Mouse (Mus musculus) embryonic facial prominence, embryonic 15.5 days (tissue): ENCODE results near the gene 2610507B11Rik. TPM values are rescaled to one million over a fixed set of nuclear protein-coding genes. Genes with fewer than 3 reads are reported as not detected.
A peak's percentile ranks its signal among the peaks of the same experiment; 100 is the strongest.

ENCODE experiments used
- ATAC-seq: fragments of 200-750 bp; cut with Nextera tagmentation; 2 replicates; pipeline ENCODE4 v1.8.0; 2017; ENCODE audit warnings: low read depth, moderate TSS enrichment; ENCODE audit not compliant: insufficient number of reproducible peaks, low FRiP score, low TSS enrichment
- H3K27ac ChIP-seq: fragments of 300-500 bp; sonication (generic); replicated peaks from 2 replicates; pipeline ENCODE4 v1.5.1; 2015; ENCODE audit warnings: mild to moderate bottlenecking, inconsistent platforms
- H3K27me3 ChIP-seq: fragments of 300-500 bp; sonication (generic); 2 replicates; pipeline ENCODE4 v1.6.1; 2015; ENCODE audit warnings: inconsistent platforms
- H3K36me3 ChIP-seq: fragments of 300-500 bp; sonication (generic); 2 replicates; pipeline ENCODE4 v1.6.1; 2015; ENCODE audit warnings: mild to moderate bottlenecking, inconsistent platforms
- H3K4me1 ChIP-seq: fragments of 300-500 bp; sonication (generic); 2 replicates; pipeline ENCODE4 v1.6.1; 2015; ENCODE audit warnings: inconsistent platforms
- H3K4me2 ChIP-seq: fragments of 300-500 bp; sonication (generic); replicated peaks from 2 replicates; pipeline ENCODE4 v1.6.1; 2015; ENCODE audit warnings: mild to moderate bottlenecking, inconsistent platforms
- H3K4me3 ChIP-seq: fragments of 300-500 bp; sonication (generic); replicated peaks from 2 replicates; pipeline ENCODE4 v1.5.1; 2015; ENCODE audit warnings: mild to moderate bottlenecking, inconsistent platforms
- H3K9ac ChIP-seq: fragments of 300-500 bp; sonication (generic); 2 replicates; pipeline ENCODE4 v1.6.1; 2015; ENCODE audit warnings: inconsistent platforms
- H3K9me3 ChIP-seq: fragments of 300-500 bp; sonication (generic); replicated peaks from 2 replicates; pipeline ENCODE4 v1.6.1; 2016; ENCODE audit warnings: inconsistent platforms
- WGBS: fragments of 180-500 bp; shearing (Covaris S2); methylation state at CpG from one replicate; pipeline ENCODE4 v1.1.7; 2015; 5-methylcytosine and 5-hydroxymethylcytosine counted together
- polyA plus RNA-seq: library from polyadenylated mRNA; unstranded; fragments of >200 nt; fragmentation: Nextera tagmentation; extraction: Ambion mirVana; gene quantifications from 2 replicates; pipeline ENCODE4 v1.2.1, GENCODE M21; 2015

The 2610507B11Rik gene
- polyA plus RNA-seq, 1 experiment from 2014 or later = 63.8 TPM

DNA sequence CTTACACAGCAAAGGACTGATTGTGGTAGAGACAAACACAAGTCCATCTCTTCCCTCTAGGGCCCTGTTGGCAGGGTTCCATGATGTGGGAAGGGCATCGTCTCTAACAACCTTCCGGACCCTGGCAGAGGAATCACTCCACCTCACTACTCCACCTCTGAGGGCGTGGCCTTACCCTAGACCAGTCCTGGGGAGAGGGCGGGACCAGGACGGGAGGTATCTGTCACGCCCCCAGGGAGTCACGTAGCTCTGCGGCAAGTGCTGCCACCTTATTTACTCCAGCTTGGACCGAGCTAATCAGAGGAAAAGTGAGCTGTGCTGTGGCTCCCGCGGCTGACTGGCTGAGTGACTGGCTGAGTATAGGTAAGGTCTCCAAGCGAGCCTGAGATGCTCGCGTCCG lies 61.3 kb downstream of the 2610507B11Rik start, which contains the start of gene Aldoc:
Gene Aldoc (plus strand): TSS at position 109 of the 400 bp plus-strand sequence.
- H3K4me2 ChIP-seq = peak within 1 kb of the TSS; percentile 45
- H3K36me3 ChIP-seq = peaks cover 36% of the 10 kb centered on the region
- ATAC-seq = peak; percentile 93
- peak within 1 kb of the TSS; percentile 29 for H3K4me3 ChIP-seq
- peak within 1 kb of the TSS; percentile 58 for H3K27ac ChIP-seq
- peaks cover 22% of the 10 kb centered on the region for H3K4me1 ChIP-seq
- no peaks in the 10 kb centered on the region for H3K9me3 ChIP-seq
- 6% methylated on average over 15 of the region's 15 CpGs for WGBS
- H3K27me3 ChIP-seq = no peaks in the 10 kb centered on the region
- no peak within 1 kb of the TSS for H3K9ac ChIP-seq

DNA sequence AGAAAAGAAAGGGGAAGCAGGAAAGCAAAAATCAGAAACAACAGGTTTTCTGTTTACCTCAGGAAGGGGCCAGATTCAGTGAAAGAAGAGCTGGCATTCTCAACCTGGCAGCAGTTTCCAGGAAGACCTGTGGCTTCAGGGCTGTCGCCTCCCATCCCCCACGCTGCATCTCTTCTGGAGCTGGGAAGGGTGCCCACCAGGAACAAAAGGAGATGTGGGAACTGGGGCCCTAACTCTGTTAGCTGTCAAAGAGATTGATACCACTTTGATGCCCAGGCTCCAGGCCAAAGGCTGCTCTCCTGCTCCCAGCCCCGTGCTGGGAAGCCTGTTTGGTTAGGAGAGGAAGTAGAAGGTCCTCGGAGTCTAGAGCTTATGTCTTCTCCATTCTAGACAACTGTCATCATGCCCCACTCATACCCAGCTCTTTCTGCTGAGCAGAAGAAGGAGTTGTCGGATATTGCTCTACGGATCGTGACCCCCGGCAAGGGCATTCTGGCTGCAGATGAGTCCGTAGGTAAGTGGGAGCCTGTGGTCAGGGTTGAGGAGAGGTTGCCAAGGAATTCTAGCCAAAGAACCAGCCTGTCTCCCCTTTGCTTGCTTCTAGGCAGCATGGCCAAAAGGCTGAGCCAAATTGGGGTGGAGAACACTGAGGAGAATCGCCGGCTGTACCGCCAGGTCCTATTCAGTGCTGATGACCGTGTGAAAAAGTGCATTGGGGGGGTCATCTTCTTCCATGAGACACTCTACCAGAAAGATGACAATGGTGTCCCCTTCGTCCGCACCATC lies 62.6 kb downstream of the 2610507B11Rik start:
- Histone ChIP-seq H3K27ac (no peak overlapping the region), H3K9me3 (no peaks in the 10 kb centered on the region), H3K4me1 (peaks cover 27% of the 10 kb centered on the region), H3K36me3 (peaks cover 23% of the 10 kb centered on the region), H3K4me3 (no peak overlapping the region), H3K9ac (no peak overlapping the region), H3K27me3 (no peaks in the 10 kb centered on the region), H3K4me2 (no peak overlapping the region)
- WGBS = 89% methylated on average over 15 of the region's 15 CpGs
- ATAC-seq = no peak

DNA sequence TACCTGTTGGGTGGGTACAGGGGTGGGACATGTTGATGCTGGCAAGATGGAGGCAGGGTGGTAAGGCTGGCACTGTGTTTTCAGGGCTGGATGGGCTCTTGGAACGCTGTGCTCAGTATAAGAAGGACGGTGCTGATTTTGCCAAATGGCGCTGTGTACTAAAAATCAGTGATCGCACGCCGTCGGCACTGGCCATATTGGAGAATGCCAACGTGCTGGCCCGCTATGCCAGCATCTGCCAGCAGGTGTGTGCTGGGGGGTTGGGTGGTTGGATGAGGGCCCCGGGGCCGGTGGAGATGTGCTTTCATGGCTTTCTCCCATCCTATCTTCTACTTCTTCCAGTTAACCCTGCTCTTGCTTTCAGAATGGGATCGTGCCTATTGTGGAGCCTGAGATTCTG lies 63.4 kb downstream of the 2610507B11Rik start:
- Histone ChIP-seq H3K9ac (no peak overlapping the region), H3K4me1 (peaks cover 29% of the 10 kb centered on the region), H3K27ac (no peak overlapping the region), H3K4me3 (no peak overlapping the region), H3K27me3 (no peaks in the 10 kb centered on the region), H3K4me2 (no peak overlapping the region), H3K36me3 (peaks cover 19% of the 10 kb centered on the region), H3K9me3 (no peaks in the 10 kb centered on the region)
- no peak for ATAC-seq
- WGBS = 92% methylated on average over 12 of the region's 12 CpGs

DNA sequence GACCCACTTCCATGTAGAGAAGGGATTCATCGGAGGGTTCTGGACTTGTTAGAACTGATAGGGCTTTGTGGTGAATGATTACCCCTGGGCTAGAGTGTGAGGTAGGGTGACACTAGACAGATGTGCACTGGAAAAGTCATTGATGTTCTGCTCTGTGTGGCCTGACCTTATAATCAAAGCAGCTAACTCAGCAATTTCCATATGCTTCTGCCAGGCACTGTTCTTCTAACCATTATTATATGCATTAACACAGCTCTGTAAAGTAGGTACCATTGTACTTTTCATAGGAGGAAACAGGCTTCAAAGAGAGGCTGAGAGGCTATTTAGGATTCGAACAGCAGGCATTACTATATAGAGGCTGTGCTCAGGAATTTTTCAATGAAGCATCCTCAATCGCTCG lies 65.7 kb downstream of the 2610507B11Rik start:
- Histone ChIP-seq H3K27ac (no peak overlapping the region), H3K27me3 (no peaks in the 10 kb centered on the region), H3K4me3 (no peak overlapping the region), H3K4me2 (no peak overlapping the region), H3K9me3 (no peaks in the 10 kb centered on the region), H3K4me1 (peaks cover 24% of the 10 kb centered on the region), H3K36me3 (no peaks in the 10 kb centered on the region; the same call in 1 of the 2 replicates), H3K9ac (no peak overlapping the region)
- 87% methylated on average over 4 of the region's 4 CpGs for WGBS
- ATAC-seq = no peak

DNA sequence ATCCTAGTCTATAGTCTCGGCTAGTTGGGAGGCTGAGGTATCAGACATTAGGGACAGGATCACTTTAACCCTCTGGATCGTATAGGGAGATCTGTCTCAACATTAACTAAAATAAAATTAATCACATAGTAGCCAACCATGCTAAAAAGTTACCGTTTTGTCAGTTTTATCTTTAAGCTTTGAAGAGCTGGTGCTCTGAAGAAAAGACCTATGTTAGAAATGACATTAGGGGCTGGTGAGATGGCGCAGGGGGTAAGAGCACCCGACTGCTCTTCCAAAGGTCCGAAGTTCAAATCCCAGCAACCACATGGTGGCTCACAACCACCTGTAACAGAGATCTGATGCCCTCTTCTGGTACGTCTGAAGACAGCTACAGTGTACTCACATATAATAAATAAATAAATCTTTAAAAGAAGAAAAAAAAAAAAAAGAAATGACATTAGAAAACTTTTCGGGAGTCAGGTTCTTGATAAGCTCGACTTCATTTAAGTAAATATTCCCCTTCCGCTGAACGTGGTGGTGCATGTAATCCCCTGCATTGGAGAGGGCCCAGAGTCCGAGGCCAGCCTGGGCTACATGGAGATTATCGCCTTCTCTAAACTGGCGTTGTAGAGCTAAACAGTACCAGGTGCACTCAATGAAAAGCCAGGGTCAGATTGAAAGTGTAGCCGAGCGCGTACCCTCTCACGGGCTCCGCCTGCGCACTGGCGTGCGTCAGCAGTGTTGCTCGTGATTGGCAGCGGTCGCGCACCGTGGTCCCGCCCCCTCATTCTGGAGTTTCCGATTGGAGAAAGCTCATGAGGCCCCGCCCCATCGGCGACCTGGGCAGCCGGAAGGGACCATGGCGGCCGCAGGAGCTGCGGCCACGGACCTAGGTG lies 66.3 kb downstream of the 2610507B11Rik start, which contains the start of gene Pigs:
Gene Pigs (plus strand): TSS at position 782 of the 878 bp plus-strand sequence.
- Histone ChIP-seq H3K9ac (peak within 1 kb of the TSS; percentile 71), H3K4me3 (peak within 1 kb of the TSS; percentile 92), H3K27me3 (no peaks in the 10 kb centered on the region), H3K27ac (peak within 1 kb of the TSS; percentile 72; the same call in 1 of the 2 replicates), H3K36me3 (peaks cover 4% of the 10 kb centered on the region), H3K4me1 (peaks cover 17% of the 10 kb centered on the region), H3K9me3 (no peaks in the 10 kb centered on the region), H3K4me2 (peak within 1 kb of the TSS; percentile 85)
- WGBS = 12% methylated on average over 37 of the region's 37 CpGs
- peak; percentile 94 for ATAC-seq

DNA sequence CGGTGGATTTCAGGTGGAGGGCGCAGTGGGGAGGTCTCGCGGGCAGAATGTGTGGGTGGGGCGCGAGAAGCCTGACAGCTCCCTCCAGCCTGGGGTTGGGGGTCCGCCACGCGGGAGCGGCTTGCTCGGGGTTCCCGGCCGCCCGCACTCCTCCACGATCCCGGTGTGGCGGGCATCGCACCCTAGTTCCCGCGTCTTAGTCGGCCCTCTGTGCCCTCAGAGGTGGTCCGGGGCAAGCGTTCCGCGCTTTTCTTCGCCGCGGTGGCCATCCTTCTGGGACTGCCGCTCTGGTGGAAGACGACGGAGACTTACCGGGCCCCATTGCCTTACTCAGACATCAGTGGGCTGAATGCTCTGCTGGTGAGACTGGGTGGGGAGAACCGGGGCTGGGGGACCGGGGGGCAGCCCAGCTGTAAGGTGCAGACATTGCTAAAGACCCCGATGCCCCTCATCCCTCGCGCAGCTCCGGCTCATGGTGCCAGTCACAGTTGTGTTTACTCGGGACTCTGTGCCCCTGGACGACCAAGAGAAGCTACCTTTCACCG lies 67.0 kb downstream of the 2610507B11Rik start:
- Histone ChIP-seq H3K36me3 (peaks cover 11% of the 10 kb centered on the region), H3K4me3 (peak overlapping the region; percentile 92), H3K4me1 (peaks cover 10% of the 10 kb centered on the region), H3K27me3 (no peaks in the 10 kb centered on the region), H3K9ac (peak overlapping the region; percentile 71), H3K9me3 (no peaks in the 10 kb centered on the region), H3K27ac (0 out of 2 replicates have a peak overlapping the region, but pooled peaks have one; percentile 72), H3K4me2 (peak overlapping the region; percentile 85)
- peak; percentile 72 for ATAC-seq
- WGBS = under 1% methylated on average over 41 of the region's 41 CpGs

DNA sequence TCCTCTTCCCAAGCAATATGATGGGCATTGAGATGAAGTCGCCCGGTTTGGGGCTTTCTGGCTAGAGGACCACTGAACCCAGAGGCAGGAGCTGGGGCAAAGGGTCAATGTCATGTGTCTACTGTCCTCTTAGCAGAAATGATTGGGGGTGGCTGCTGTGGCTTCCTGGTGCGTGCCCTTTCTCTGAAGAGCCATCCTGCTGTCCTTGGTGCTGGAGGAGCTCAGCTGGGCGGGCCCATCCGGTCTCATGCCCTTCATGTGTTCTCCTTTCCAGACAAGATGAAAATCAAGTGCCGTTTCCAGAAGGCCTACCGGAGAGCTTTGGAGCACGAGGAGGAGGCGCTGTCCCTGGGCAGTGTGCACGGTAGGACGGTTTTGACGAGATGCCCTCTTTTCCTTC lies 71.1 kb downstream of the 2610507B11Rik start:
- Histone ChIP-seq H3K4me3 (no peak overlapping the region), H3K9ac (no peak overlapping the region), H3K27me3 (no peaks in the 10 kb centered on the region), H3K9me3 (no peaks in the 10 kb centered on the region), H3K36me3 (peaks cover 47% of the 10 kb centered on the region), H3K4me1 (peaks cover 8% of the 10 kb centered on the region), H3K4me2 (no peak overlapping the region), H3K27ac (no peak overlapping the region)
- ATAC-seq = no peak
- WGBS = 95% methylated on average over 12 of the region's 12 CpGs

DNA sequence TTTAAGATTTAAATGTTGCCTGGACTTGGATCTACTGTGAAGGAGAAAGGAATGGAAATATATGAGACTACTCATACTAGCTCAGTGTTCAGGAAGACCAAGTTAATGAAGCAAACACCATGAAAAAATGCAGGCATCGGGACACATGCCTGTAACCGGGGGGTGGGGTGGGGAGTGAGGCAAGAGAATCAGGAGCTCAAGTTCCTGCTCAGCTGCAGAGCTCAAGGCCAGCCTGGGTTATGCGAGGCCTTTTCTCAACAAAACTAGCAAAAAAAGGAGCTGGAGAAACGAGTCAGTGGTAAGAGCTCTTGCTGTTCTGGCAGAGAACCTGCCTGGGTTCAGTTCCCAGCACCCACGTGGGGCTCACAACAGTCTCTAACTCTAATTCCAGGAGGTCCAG lies 72.4 kb downstream of the 2610507B11Rik start:
- 89% methylated on average over 5 of the region's 5 CpGs for whole genome bisulfite sequencing
- H3K27ac ChIP-seq = no peak overlapping the region
- H3K4me3 ChIP-seq = no peak overlapping the region
- no peak for ATAC-seq
- peaks cover 53% of the 10 kb centered on the region for H3K36me3 ChIP-seq
- H3K4me1 ChIP-seq = peaks cover 4% of the 10 kb centered on the region
- H3K9ac ChIP-seq = no peak overlapping the region
- H3K27me3 ChIP-seq = no peaks in the 10 kb centered on the region
- no peak overlapping the region for H3K4me2 ChIP-seq
- no peaks in the 10 kb centered on the region for H3K9me3 ChIP-seq

DNA sequence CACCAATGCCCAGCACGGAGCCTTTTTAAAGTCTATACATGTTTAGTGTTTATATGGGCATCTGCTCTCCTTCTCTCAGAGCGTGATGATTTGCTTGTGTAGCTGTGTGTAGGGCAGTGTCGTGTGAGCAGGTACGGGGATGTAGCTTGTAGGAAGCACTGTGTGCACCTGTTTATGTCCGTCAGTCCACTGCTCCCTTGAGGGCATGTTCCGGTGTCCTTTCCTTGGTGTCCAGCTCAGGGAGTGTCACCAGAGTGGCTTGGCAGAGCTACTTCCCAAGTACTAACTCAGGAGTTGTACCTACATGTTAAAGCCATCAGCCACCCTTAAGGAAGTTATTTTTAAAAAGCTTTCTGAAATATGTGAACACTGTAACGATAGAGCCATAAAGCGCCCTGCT lies 75.5 kb downstream of the 2610507B11Rik start:
- no peak for ATAC-seq
- 92% methylated on average over 8 of the region's 8 CpGs for WGBS
- Histone ChIP-seq H3K9me3 (no peaks in the 10 kb centered on the region), H3K4me1 (no peaks in the 10 kb centered on the region), H3K27ac (no peak overlapping the region), H3K9ac (no peak overlapping the region), H3K36me3 (peaks cover 75% of the 10 kb centered on the region), H3K4me2 (no peak overlapping the region), H3K27me3 (no peaks in the 10 kb centered on the region), H3K4me3 (no peak overlapping the region)
